Mouse (Mus musculus) regulatory T cell (primary cell): ENCODE results near the gene Rdm1.
"Not testable (repeated sequence)": the region's sequence is repeated elsewhere in the genome, so short reads cannot be mapped to it uniquely, and the experiment has no call there.

Source experiments
- in situ Hi-C: fragments of 300-600 bp; cut with MboI, MseI; formaldehyde crosslinking; loops from one replicate; pipeline ENCODE4 v1.15.1; 2025; ENCODE audit warnings: high pct_unique_total_duplicates

Gene Rdm1

GRCm38 (mm10) chr11:101626995-101627856 is at the start of gene Rdm1:
Gene Rdm1, plus strand, starts transcription at chr11:101627195.
- in situ Hi-C loops, result no loop called here

- in situ Hi-C loops, result no loop called here
These were observed 45.8 kb upstream of the Rdm1 start for GRCm38 (mm10) chr11:101581081-101581764.

- in situ Hi-C loops, result no loop called here
These were observed 44.6 kb upstream of the Rdm1 start, which contains the start of gene Tmem106a for GRCm38 (mm10) chr11:101582054-101583035. Gene Tmem106a, plus strand, starts transcription at chr11:101582242.

- in situ Hi-C loops, result no loop called here
These were observed 43.8 kb upstream of the Rdm1 start for GRCm38 (mm10) chr11:101583205-101583604.

GRCm38 (mm10) chr11:101585031-101585430 is 42.0 kb upstream of the Rdm1 start:
- in situ Hi-C loops, result not testable (repeated sequence)

- in situ Hi-C loops, result no loop called here
These were observed 41.2 kb upstream of the Rdm1 start for GRCm38 (mm10) chr11:101585805-101586204.

GRCm38 (mm10) chr11:101587676-101588075 is 39.3 kb upstream of the Rdm1 start:
- in situ Hi-C loops, result no loop called here

GRCm38 (mm10) chr11:101588868-101589267 is 38.1 kb upstream of the Rdm1 start:
- in situ Hi-C loops, result no loop called here

GRCm38 (mm10) chr11:101589444-101589843 is 37.6 kb upstream of the Rdm1 start:
- in situ Hi-C loops, result no loop called here

GRCm38 (mm10) chr11:101589989-101590624 is 36.9 kb upstream of the Rdm1 start:
- in situ Hi-C loops, result no loop called here

GRCm38 (mm10) chr11:101599156-101599555 is 27.8 kb upstream of the Rdm1 start, which contains the start of gene Gm11634:
Gene Gm11634, minus strand, starts transcription at chr11:101599256.
- in situ Hi-C loops, result no loop called here

GRCm38 (mm10) chr11:101602491-101602890 is 24.5 kb upstream of the Rdm1 start:
- in situ Hi-C loops, result no loop called here

- in situ Hi-C loops, result no loop called here
These were observed 22.9 kb upstream of the Rdm1 start for GRCm38 (mm10) chr11:101604116-101604515.

GRCm38 (mm10) chr11:101604531-101605453 is 22.2 kb upstream of the Rdm1 start:
- in situ Hi-C loops, result not testable (repeated sequence)

- in situ Hi-C loops, result not testable (repeated sequence)
These were observed 19.9 kb upstream of the Rdm1 start for GRCm38 (mm10) chr11:101607134-101607533.

- in situ Hi-C loops, result no loop called here
These were observed 16.6 kb upstream of the Rdm1 start for GRCm38 (mm10) chr11:101610445-101610844.

- in situ Hi-C loops, result no loop called here
These were observed 13.4 kb upstream of the Rdm1 start for GRCm38 (mm10) chr11:101613596-101613995.

GRCm38 (mm10) chr11:101614116-101614515 is 12.9 kb upstream of the Rdm1 start:
- in situ Hi-C loops, result no loop called here

- in situ Hi-C loops, result no loop called here
These were observed 11.6 kb upstream of the Rdm1 start for GRCm38 (mm10) chr11:101615380-101615779.

- in situ Hi-C loops, result no loop called here
These were observed 10.9 kb upstream of the Rdm1 start for GRCm38 (mm10) chr11:101616104-101616503.
